Mouse (Mus musculus): ENCODE measurements around the gene Ubtd1. TPM values are rescaled to one million over a fixed set of nuclear protein-coding genes. Genes with fewer than 3 reads are reported as not detected.

The Ubtd1 gene
- polyA plus RNA-seq (2012; ENCODE audit: insufficient read depth, insufficient read length, missing spikeins) = 44.1 and 46.7 TPM in 2 replicates

DNA sequence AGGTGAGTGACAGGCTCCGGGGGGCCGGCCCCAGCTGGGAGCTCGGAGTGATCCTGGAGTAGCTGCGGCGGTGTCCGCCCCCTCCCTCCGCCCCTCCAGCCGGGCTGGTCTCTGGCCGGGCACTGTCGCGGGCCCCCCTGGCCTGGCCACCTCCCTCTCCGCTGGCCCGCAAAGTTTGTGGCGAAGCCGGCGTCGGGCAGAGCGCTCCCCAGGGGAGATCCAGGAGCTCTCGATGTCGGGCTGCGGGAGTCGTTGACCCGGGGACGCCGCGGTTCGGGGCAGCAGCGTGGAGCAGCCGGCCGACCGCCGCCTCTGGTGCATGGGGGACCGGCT lies at the start of gene Ubtd1:
Ubtd1 (plus strand) TSS at position 169 of the 333 bp plus-strand sequence.
- Histone ChIP-seq H3K27ac (ENCODE audit: insufficient read depth, low read depth, low read length) (peak within 1 kb of the TSS; percentile 75), H3K4me3 (ENCODE audit: insufficient read depth, low read length) (peak within 1 kb of the TSS; percentile 90), H3K4me1 (ENCODE audit: control insufficient read depth, insufficient read depth, low read length) (peaks cover 28% of the 10 kb centered on the region)
- TF ChIP-seq POLR2A (IDR thresholded peaks at IDR 0.05; ENCODE audit: borderline replicate concordance, low read depth, low read length) (no peak), CTCF (IDR thresholded peaks at IDR 0.05; ENCODE audit: low read depth, low read length) (no peak)

DNA sequence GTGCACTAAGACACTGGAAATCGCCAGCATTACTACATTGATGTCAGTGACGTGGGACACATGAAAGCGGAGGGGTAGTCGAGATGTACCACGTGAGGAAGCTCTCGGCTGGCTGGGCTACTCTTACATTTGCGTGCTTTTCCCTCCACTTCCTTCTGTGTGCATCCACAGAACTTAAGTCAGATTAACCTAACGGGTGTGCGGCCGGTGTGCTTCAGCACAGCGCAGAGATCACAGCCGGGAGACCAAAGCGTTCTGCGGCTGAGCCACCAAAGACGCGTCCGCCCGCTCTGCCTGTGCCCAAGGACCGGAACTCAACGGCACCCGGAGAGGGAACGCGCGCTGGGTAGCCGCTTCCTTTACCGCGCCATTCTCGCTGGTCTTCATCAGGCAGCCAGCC lies 48.9 kb upstream of the Ubtd1 start:
- H3K4me1 ChIP-seq (ENCODE audit: control insufficient read depth, insufficient read depth, low read length) = peaks cover 10% of the 10 kb centered on the region
- TF ChIP-seq POLR2A (IDR thresholded peaks at IDR 0.05; ENCODE audit: borderline replicate concordance, low read depth, low read length) = no peak
- TF ChIP-seq CTCF (IDR thresholded peaks at IDR 0.05; ENCODE audit: low read depth, low read length) = no peak
- H3K4me3 ChIP-seq (ENCODE audit: insufficient read depth, low read length) = peak overlapping the region; percentile 85
- peak overlapping the region; percentile 24 for H3K27ac ChIP-seq (ENCODE audit: insufficient read depth, low read depth, low read length)

DNA sequence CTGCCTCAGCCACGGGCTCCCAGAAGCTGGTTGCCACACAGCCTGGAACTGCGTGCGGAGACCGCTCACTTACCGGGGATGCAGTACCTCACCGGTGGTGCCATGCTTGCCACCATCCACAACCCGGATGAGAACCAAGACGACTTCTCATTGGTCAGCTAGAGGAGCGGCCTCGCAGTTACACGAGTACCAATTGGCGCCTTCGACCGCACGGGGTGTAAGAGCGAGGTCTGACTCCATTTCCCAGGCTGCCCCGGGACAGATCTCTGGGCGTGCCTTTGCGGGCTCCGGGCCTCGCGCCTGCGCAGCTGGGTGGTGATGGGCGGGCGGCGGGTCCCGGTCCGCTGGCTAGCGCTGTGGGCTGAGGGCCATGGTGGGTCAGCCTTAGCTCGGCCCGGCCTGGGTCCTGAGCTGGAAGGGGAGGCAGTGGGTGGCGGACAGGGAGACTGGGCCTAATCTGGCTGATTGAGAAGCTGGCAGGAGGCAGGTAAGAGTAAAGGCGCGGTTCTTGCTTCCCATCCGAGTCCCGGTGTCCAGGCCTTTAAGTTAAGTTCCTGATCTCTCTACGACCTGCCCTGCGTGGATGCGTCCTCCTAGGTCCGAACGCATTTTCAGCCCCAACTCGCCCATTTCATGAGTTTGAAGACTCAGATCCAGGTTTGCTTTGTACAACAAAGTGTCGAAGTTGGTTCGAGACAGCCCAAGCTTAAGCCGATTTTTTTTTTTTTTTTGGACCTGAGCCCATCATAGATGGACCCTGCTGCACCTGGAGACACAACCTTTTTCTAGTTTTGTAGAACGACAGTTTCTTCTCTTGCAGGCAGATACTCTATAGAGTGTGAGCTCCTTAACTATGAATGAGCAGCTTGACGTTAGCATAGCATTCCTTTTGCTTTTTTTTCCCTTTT lies 48.1 kb upstream of the Ubtd1 start, which contains the start of the genes Exosc1 and Zdhhc16:
Exosc1 (minus strand) TSS at position 245 of the 908 bp plus-strand sequence.
Zdhhc16 (plus strand) TSS at position 302 of the 908 bp plus-strand sequence.
- Histone ChIP-seq H3K27ac (ENCODE audit: insufficient read depth, low read depth, low read length) (peak within 1 kb of the TSS; percentile 24), H3K4me3 (ENCODE audit: insufficient read depth, low read length) (peak within 1 kb of the TSS; percentile 85), H3K4me1 (ENCODE audit: control insufficient read depth, insufficient read depth, low read length) (peaks cover 10% of the 10 kb centered on the region)
- TF ChIP-seq CTCF (IDR thresholded peaks at IDR 0.05; ENCODE audit: low read depth, low read length) = no peak
- TF ChIP-seq POLR2A (IDR thresholded peaks at IDR 0.05; ENCODE audit: borderline replicate concordance, low read depth, low read length) = no peak

DNA sequence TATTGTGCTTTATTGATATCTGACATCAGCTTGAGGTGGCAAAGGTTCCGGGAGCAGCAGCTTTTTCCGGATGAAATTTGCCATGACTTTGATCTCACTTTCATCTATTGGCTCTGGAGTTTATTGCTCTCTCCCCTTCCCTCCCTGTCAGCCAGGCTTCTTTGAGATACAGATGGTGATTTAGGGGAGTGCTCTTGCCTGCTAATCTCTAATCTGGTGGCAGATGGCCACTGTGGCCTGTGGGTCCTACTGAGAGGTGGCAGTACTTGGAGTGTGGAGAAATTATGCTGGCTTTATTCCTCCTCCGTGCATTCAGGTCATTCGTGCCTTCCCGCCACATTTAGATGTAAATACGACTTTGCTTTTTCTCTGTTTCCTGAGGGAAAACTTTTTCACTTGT lies 47.4 kb upstream of the Ubtd1 start:
- peaks cover 10% of the 10 kb centered on the region for H3K4me1 ChIP-seq (ENCODE audit: control insufficient read depth, insufficient read depth, low read length)

DNA sequence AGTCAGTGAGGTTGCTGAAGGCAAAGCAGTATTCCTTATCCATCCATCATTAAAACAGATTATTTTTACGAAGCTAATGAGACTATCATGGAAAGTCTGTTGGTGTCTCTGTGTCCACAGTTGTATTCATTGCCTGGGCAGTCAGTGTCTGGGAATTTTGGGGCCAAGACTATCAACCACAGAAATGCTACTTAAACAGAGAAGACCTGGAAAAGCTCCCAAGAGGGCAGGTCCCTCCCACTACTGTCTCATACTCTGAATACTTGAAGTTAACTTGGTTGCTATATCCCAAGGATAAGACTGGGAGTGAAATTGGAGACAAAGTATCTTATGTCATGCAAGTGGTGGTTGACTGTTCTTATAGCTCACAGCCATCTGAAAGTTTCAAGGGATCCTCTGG lies 45.6 kb upstream of the Ubtd1 start:
- Histone ChIP-seq H3K4me3 (ENCODE audit: insufficient read depth, low read length) (no peak overlapping the region), H3K27ac (ENCODE audit: insufficient read depth, low read depth, low read length) (no peak overlapping the region), H3K4me1 (ENCODE audit: control insufficient read depth, insufficient read depth, low read length) (peaks cover 10% of the 10 kb centered on the region)
- TF ChIP-seq CTCF (IDR thresholded peaks at IDR 0.05; ENCODE audit: low read depth, low read length) (no peak), POLR2A (IDR thresholded peaks at IDR 0.05; ENCODE audit: borderline replicate concordance, low read depth, low read length) (no peak)

More for the DNA sequence above, 47.4 kb upstream of the Ubtd1 start:
- no peak for TF ChIP-seq CTCF (IDR thresholded peaks at IDR 0.05; ENCODE audit: low read depth, low read length)
- no peak for TF ChIP-seq POLR2A (IDR thresholded peaks at IDR 0.05; ENCODE audit: borderline replicate concordance, low read depth, low read length)
- H3K27ac ChIP-seq (ENCODE audit: insufficient read depth, low read depth, low read length) = no peak overlapping the region
- H3K4me3 ChIP-seq (ENCODE audit: insufficient read depth, low read length) = peak overlapping the region; percentile 82

DNA sequence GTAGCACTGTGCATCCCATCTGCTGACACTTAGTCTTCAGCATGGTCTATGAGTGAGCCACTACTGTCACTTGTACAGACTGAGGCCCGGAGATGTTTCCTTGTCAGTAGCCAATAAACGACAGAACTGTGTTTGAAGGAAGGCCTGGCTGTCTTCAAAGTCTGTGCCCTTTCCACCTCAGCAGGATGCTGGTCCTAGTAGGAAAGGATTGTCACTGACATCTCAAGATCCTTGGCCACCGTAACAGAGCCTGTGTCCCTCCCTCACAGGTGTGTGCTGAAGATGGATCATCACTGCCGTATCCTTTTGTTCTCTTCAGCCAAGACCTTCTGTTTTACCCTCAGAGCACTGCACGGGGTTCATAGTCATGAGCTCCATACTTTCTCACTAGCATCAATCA lies 43.0 kb upstream of the Ubtd1 start:
- TF ChIP-seq POLR2A (IDR thresholded peaks at IDR 0.05; ENCODE audit: borderline replicate concordance, low read depth, low read length) = no peak
- TF ChIP-seq CTCF (IDR thresholded peaks at IDR 0.05; ENCODE audit: low read depth, low read length) = no peak
- peaks cover 5% of the 10 kb centered on the region for H3K4me1 ChIP-seq (ENCODE audit: control insufficient read depth, insufficient read depth, low read length)
- H3K4me3 ChIP-seq (ENCODE audit: insufficient read depth, low read length) = no peak overlapping the region
- no peak overlapping the region for H3K27ac ChIP-seq (ENCODE audit: insufficient read depth, low read depth, low read length)

DNA sequence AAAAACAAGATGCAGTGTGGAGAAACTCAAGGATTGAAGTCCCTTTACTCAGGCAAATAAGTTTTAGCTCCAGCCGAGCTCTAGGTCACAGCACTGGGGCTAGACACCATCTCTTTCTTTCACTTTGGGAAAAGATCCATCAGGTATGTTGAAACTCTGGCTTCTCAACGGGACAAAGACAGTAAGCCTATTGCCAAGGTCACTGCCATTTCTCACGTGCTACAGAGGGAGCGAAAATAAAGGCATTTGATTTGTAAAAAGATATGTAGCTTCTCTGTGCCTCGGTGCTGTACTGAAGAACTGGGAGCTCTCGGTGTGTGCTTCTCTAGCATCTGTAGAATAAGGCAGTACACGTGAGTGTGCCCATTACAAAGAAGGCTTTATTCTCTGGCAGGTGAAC lies 37.7 kb upstream of the Ubtd1 start:
- Histone ChIP-seq H3K4me3 (ENCODE audit: insufficient read depth, low read length) (no peak overlapping the region), H3K27ac (ENCODE audit: insufficient read depth, low read depth, low read length) (no peak overlapping the region), H3K4me1 (ENCODE audit: control insufficient read depth, insufficient read depth, low read length) (no peaks in the 10 kb centered on the region)
- no peak for TF ChIP-seq POLR2A (IDR thresholded peaks at IDR 0.05; ENCODE audit: borderline replicate concordance, low read depth, low read length)
- no peak for TF ChIP-seq CTCF (IDR thresholded peaks at IDR 0.05; ENCODE audit: low read depth, low read length)

DNA sequence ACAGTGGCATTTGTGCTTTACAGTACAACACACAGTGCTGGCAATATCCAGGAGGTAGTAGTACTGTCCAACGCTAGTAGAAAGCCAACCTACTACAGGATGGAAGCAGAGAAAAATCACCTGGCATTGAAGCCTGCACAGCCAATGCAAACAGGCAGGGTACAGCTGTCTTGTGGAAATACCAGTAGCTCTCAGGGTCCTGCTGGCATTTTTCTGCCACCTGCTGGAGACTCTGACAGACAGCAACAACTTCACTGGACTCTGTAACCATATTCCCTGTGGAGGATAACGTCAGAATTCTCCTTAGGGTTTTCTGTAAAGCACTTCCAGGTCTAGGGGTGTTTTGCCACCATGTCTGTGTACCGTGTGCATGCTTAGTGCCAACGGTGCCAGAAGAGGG lies 29.3 kb upstream of the Ubtd1 start:
- no peak overlapping the region for H3K4me3 ChIP-seq (ENCODE audit: insufficient read depth, low read length)
- TF ChIP-seq CTCF (IDR thresholded peaks at IDR 0.05; ENCODE audit: low read depth, low read length) = no peak
- TF ChIP-seq POLR2A (IDR thresholded peaks at IDR 0.05; ENCODE audit: borderline replicate concordance, low read depth, low read length) = no peak
- no peaks in the 10 kb centered on the region for H3K4me1 ChIP-seq (ENCODE audit: control insufficient read depth, insufficient read depth, low read length)
- no peak overlapping the region for H3K27ac ChIP-seq (ENCODE audit: insufficient read depth, low read depth, low read length)

DNA sequence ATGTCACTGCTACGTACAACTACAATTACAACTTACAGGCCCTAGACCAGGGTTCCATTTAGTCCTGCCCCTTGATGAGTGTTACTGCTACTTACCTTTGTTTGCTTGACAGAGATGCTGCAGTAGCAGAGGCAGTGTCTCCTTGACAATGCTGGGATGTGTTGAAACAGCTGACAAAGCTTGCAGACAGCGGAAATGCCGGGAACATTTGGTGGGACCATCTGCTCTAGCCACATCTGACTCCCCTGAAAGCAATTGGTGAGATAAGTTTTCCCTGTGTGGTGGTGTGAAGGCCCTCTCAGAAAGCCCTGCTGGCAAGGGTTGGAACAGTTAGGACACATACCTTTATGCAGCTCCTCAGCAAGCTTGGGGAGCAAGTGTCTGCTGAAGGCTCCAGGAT lies 28.0 kb upstream of the Ubtd1 start:
- Histone ChIP-seq H3K4me3 (ENCODE audit: insufficient read depth, low read length) (no peak overlapping the region), H3K27ac (ENCODE audit: insufficient read depth, low read depth, low read length) (no peak overlapping the region), H3K4me1 (ENCODE audit: control insufficient read depth, insufficient read depth, low read length) (no peaks in the 10 kb centered on the region)
- no peak for TF ChIP-seq CTCF (IDR thresholded peaks at IDR 0.05; ENCODE audit: low read depth, low read length)
- no peak for TF ChIP-seq POLR2A (IDR thresholded peaks at IDR 0.05; ENCODE audit: borderline replicate concordance, low read depth, low read length)

DNA sequence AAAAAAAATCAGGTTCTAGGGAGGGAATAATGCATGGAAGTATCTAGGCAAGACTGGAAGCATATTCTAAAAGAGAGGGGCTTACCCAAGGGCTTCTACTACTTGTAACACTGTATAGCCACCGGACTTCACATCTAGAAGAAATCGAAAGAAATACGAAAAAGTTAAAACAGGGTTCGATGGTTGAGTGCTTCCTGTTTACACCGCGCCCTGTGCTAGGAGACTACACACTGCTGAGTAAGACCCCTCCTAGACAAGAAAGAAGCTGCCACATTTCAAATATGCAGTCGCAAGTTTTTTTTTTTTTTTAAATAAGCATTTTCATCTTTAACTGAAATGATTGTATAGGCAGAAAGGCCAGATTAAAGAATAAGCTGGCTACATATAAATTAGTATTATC lies 11.9 kb upstream of the Ubtd1 start:
- Histone ChIP-seq H3K4me1 (ENCODE audit: control insufficient read depth, insufficient read depth, low read length) (peaks cover 11% of the 10 kb centered on the region), H3K4me3 (ENCODE audit: insufficient read depth, low read length) (no peak overlapping the region), H3K27ac (ENCODE audit: insufficient read depth, low read depth, low read length) (no peak overlapping the region)
- TF ChIP-seq POLR2A (IDR thresholded peaks at IDR 0.05; ENCODE audit: borderline replicate concordance, low read depth, low read length) (no peak), CTCF (IDR thresholded peaks at IDR 0.05; ENCODE audit: low read depth, low read length) (no peak)

Measured in bone marrow macrophage, adult 2 months (primary cell).